Mouse (Mus musculus): ENCODE data around the gene Zfp827. TPM values are rescaled to one million over a fixed set of nuclear protein-coding genes. Genes with fewer than 3 reads are reported as not detected.

Gene Zfp827
- total RNA-seq, 2 experiments from 2014 or later = 42.6 to 45.1 TPM

DNA sequence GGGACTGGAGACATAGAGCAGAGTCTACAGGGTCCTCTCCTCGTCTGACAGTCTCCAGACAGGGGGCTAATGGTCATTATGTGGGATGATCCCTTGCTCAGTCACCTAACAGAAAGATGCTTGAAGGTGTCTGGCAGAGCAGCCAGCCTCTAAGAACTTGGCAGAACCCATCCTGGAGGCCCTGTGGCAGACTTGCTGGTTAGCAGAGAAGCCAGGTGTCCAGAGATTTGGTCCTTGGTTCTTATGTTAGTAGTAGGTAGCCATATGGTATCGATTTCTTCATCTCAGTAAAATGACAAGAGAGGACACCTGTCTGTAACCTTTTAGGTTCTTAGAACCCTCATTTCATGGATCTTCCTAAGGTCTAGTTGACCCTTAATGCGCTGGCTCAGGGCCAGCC, 28.9 kb downstream of the Zfp827 start:
- intact Hi-C loops (cut with DNase I) = no loop called here
- no peak for DNase-seq (ENCODE audit: low spot score in 2 of 2)

DNA sequence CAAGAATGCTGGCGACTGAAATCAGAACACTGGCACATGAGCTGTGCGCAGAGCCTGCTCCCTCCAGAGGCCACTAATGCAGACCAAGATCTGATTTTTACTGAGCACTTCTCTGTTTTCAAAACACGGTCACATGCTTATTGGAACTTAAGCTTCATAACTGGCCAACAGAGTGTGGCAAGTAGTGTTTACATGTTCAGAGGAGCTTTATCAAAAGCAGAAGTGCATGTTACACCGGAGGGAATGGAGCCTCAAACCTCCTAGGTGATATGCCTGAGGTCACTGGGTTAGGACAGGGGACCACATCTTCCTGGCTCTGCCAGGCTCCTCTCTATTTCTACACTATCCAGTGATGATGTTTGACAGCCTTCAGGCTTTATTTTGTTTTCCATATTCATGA, 31.1 kb downstream of the Zfp827 start:
- DNase-seq (ENCODE audit: low spot score in 2 of 2) = no peak
- intact Hi-C loops (cut with DNase I) = no loop called here

DNA sequence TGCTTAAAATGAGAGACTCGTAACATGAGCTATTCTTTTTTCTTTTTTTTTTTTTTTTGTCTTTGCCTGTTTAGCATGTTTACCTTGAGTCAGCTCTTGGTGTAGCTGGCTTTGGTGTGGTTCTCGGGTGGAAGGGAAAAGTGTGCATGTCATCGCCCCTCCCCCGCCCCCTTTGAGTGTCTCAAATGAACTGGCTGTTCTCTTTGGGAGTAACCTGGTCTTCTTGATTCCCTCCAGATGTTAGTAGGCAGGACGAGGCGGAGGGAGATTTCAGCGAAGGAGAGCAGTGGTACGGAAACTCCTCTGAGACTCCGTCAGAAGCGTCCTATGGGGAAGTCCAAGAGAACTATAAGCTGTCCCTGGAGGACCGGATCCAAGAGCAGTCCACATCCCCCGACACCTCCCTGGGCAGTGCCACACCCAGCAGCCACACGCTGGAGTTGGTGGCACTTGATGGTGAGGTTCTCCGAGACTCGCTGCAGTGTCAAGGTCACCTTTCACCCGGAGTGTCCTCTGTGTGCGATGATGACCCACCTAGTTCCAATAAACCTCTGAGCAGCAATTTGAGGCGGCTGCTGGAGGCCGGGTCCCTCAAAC, 31.9 kb downstream of the Zfp827 start:
- no peak for DNase-seq (ENCODE audit: low spot score in 2 of 2)
- intact Hi-C loops (cut with DNase I) = no loop called here

GRCm38 (mm10) chr8:79065924-79066323, 37.7 kb downstream of the Zfp827 start:
- no peak for DNase-seq (ENCODE audit: low spot score in 2 of 2)
- intact Hi-C loops (cut with DNase I) = no loop called here

- intact Hi-C loops (cut with DNase I) = no loop called here
- no peak for DNase-seq (ENCODE audit: low spot score in 2 of 2)
Measured at GRCm38 (mm10) chr8:79067812-79068630, 39.8 kb downstream of the Zfp827 start.

DNA sequence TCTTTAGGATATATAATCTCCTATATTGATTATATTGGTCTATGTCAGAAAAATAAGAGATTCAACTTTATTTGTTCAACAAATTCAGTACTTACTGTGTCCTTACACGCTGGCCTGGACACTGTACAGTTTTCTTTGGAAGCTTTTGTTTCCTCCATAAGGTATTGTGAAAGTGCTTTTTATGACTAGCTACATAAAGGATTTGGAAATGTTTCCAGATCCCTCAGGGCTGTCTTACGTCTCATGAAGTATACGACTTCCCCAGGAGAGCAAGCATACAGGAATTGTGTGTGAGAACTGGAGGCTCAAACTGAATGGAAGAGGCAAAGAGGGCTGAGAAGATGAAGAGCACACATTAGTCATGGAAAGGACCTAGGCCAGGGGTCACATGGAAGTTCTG, 45.1 kb downstream of the Zfp827 start:
- no peak for DNase-seq (ENCODE audit: low spot score in 2 of 2)

GRCm38 (mm10) chr8:79074986-79075385, 46.7 kb downstream of the Zfp827 start:
- intact Hi-C loops (cut with DNase I) = loop anchor here (5.0 kb wide), 1 partner anchor 43 kb away; no protein-coding TSS in a partner anchor
- no peak for DNase-seq (ENCODE audit: low spot score in 2 of 2)

More for the DNA sequence above, 45.1 kb downstream of the Zfp827 start:
- intact Hi-C loops (cut with DNase I) = no loop called here

GRCm38 (mm10) chr8:79077256-79077655, 49.0 kb downstream of the Zfp827 start:
- DNase-seq (ENCODE audit: low spot score in 2 of 2) = no peak
- intact Hi-C loops (cut with DNase I) = loop anchor here (5.0 kb wide), 1 partner anchor 45 kb away; no protein-coding TSS in a partner anchor

- DNase-seq (ENCODE audit: low spot score in 2 of 2) = no peak
- intact Hi-C loops (cut with DNase I) = loop anchor here (5.0 kb wide), 1 partner anchor 46 kb away; no protein-coding TSS in a partner anchor
Measured at GRCm38 (mm10) chr8:79078556-79079195, 50.4 kb downstream of the Zfp827 start.

DNA sequence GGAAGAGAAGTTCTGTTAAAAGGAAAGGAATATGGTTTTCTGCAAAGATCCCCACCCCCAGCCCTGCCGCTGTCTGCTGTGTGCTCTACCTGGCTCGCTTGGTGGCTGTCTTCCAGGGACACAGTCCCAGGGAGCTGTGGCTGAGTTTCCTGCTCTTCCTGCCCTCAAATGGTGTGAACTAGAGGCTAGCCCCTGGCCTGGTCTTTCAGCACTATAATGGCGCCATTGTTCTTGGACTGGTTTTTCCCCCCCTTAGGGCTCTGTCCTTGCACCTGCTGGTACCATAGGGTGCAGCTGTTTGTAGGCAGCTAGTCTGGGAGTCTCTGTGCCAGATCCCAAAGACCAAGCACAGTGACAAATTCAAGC, 50.9 kb downstream of the Zfp827 start:
- intact Hi-C loops (cut with DNase I) = loop anchor here (5.0 kb wide), 1 partner anchor 47 kb away; no protein-coding TSS in a partner anchor
- DNase-seq (ENCODE audit: low spot score in 2 of 2) = no peak

DNA sequence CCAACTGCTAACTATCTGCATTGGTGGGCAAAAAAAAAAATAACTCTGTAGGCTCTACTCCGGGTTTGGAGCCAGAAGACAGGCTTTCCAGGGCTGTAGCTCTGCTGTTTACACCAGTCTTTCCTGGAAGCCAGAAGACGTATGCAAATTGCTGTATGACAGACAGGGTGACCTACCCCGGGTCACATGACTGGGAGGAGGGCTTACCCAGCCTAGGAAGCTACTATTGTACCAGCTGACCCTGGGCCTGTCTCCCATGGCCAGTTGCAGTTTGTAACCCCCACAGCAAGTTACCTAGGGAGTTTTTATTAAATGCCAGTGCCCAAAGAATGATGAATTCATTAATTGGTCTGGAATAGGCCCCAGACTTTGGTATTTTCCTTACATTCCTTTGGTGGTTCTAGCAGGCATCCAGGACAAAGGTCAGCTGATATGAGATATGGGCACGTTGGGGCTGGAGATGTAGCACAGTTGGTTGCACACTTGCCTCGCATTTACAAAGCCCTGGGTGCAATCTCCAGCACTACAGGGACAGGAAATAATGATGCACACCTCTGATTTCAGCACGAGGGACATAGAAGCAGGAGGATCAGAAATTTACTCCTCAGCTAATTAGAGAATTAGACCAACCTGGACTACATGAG, 52.0 kb downstream of the Zfp827 start:
- intact Hi-C loops (cut with DNase I) = loop anchor here (2.0 kb wide), 1 partner anchor 15 kb away; no protein-coding TSS in a partner anchor

GRCm38 (mm10) chr8:79081333-79081732, 53.1 kb downstream of the Zfp827 start:
- intact Hi-C loops (cut with DNase I) = loop anchor here (2.0 kb wide), 1 partner anchor 13 kb away; no protein-coding TSS in a partner anchor
- no peak for DNase-seq (ENCODE audit: low spot score in 2 of 2)

More for the DNA sequence above, 52.0 kb downstream of the Zfp827 start:
- no peak for DNase-seq (ENCODE audit: low spot score in 2 of 2)

- intact Hi-C loops (cut with DNase I) = loop anchor here (2.0 kb wide), 1 partner anchor 13 kb away; no protein-coding TSS in a partner anchor
- no peak for DNase-seq (ENCODE audit: low spot score in 2 of 2)
Measured at GRCm38 (mm10) chr8:79081955-79082354, 53.7 kb downstream of the Zfp827 start.

GRCm38 (mm10) chr8:79083461-79084358, 55.5 kb downstream of the Zfp827 start:
- intact Hi-C loops (cut with DNase I) = no loop called here
- no peak for DNase-seq (ENCODE audit: low spot score in 2 of 2)

GRCm38 (mm10) chr8:79084359-79084820, 56.2 kb downstream of the Zfp827 start:
- no peak for DNase-seq (ENCODE audit: low spot score in 2 of 2)
- intact Hi-C loops (cut with DNase I) = no loop called here

- no peak for DNase-seq (ENCODE audit: low spot score in 2 of 2)
- intact Hi-C loops (cut with DNase I) = loop anchor here (2.0 kb wide), 1 partner anchor 14 kb away; no protein-coding TSS in a partner anchor
Measured at GRCm38 (mm10) chr8:79094422-79094821, 66.2 kb downstream of the Zfp827 start.

- intact Hi-C loops (cut with DNase I) = loop anchor here (2.0 kb wide), 1 partner anchor 14 kb away; no protein-coding TSS in a partner anchor
- no peak for DNase-seq (ENCODE audit: low spot score in 2 of 2)
Measured at GRCm38 (mm10) chr8:79095162-79095561, 66.9 kb downstream of the Zfp827 start.

GRCm38 (mm10) chr8:79096970-79097369, 68.7 kb downstream of the Zfp827 start:
- intact Hi-C loops (cut with DNase I) = no loop called here
- no peak for DNase-seq (ENCODE audit: low spot score in 2 of 2)

GRCm38 (mm10) chr8:79102707-79103106, 74.5 kb downstream of the Zfp827 start:
- intact Hi-C loops (cut with DNase I) = no loop called here
- no peak for DNase-seq (ENCODE audit: low spot score in 2 of 2)
